Mouse (Mus musculus): ENCODE measurements at regions not wholly inside any gene's neighbourhood (a gene's known extent, or its start where the extent isn't known, plus 50 kb on each side); places are given as distances from the start of the nearest gene placed in this dataset.
A peak's percentile ranks its signal among the peaks of the same experiment; 100 is the strongest.

DNA sequence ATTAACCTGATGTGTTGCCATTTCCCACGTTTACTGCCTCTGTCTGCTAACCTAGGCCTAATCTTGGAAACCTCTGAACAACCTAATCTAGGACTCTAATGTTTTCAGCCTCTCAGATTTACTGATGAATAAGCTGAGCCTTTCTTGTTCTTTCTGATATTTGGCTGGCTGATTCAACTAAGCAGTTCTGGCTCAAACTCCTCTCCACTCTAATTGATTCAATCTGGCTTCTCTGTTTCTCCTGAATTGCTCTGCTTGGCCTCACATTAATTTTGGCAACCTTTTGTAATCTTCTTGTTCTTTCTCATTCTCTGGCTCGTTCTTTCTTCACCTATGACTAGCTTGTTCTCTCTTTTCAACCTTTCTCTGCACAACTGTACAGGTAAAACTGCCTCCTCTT, 1561.2 kb upstream of the Zeb2 start:
- no peak for DNase-seq

DNA sequence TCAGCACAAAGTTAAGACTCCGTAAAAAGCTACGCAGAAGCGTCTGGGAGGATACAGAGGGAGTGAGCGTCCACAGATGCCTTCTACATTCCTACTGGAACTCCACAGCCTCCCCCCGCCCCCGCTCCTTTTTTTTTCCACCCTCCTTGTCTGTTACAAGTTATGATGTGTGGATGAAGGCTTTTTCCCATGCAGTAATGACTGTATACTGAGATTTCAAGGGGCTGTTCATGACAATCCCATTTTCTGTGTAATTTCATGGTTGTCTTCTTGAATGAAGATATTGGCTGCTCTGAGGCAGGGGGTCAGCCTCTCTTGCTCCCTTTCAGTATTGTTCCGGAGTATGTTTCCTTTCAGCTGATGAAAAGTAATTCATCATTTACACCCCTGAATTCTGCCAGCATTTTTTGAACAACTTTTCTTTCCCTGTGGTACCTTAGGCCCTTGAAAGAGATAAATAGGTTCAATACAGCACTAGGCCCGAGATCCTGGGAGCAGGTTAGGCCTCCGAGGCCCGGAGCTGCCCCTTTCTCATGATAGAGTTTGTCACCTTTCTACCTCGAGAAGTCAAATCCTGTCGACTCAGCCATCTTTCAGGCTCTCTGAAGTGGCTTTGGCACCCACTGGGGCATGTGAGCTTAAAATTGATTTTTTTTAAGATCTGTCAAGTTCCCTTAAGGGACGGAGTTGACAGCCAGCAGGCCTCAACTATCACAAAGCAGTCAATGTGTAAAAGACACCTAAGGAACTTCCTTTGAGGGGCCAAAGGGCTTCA, 1552.5 kb upstream of the Zeb2 start:
- DNase-seq, result no peak

DNA sequence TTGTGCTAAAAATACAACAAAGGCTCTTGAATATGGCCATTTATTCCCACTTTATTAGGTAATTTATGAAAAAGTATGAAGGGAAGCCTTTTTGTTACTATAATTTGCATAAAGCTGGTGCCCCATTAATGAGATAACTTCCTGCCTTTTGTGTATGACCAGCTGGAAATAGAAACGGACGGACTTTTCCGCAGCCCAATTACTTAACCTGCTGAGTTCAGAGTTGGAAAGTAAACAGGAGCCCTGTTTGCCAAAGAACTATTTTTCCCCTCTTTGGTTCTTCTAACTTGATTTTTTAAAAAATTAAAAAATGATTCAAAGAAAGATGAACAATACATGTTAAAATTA, 1549.8 kb upstream of the Zeb2 start:
- DNase-seq, result no peak

- DNase-seq, result no peak
Observed at GRCm38 (mm10) chr2:46666084-46666989, 1549.1 kb upstream of the Zeb2 start.

DNA sequence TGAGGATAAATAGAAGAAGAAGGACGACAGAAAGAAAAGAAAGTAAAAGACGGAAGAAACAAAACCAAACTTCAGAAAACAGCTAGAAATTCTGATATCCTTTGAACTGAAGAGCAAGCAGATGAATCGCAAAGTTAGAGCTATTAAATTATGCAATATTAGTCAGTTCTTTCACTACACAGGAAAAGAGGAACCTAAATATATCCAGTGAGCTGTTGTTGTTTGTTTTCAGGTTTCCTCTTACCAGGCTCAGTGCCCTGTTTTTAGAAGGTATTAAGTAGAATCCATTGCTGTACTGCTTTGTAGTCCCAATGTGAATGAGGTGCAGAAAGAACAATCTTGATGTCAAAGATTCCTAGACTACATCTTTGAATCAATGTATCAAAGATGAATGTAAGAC, 1544.7 kb upstream of the Zeb2 start:
- DNase-seq, result no peak

GRCm38 (mm10) chr2:46660577-46660976, 1543.4 kb upstream of the Zeb2 start:
- no peak for DNase-seq

DNA sequence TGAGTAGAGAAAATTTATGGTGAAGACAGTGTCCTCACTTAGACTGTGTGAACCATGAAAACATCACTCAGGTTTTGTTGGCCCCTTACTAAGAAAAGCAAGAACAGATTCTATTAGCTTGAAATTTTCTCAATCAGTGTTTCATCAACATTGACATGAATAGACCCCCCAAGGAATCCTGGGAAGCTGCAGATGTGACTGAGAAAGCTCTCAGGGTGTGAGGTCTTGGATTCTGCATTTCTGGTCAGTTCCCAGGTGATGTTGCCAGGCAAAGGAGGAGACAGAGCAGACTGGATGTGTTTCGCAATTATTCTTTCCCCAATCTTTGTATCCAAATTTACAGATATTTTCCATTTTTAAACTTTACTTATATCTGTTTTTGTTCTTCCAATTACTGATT, 1538.1 kb upstream of the Zeb2 start:
- DNase-seq, result no peak

- no peak for DNase-seq
Observed at GRCm38 (mm10) chr2:46652616-46653015, 1535.4 kb upstream of the Zeb2 start.

DNA sequence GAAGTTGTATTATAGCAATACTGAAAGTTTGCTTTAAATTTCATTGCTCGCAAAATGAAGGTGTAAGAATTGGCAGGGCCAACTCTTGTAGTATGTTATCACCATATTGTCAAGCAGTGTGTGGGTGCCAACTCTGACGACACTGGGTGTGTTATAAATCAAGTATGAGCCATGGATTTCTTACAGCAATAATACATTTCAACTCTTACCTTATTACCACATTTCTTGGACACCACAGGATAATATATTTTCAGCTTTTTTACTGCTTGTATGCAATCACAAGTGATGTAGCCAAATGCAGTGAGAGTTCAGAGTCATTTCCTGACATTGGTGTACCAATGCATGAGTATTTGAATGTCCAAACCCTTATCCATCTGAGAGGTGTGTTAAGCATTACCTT, 1529.2 kb upstream of the Zeb2 start:
- no peak for DNase-seq

GRCm38 (mm10) chr2:46609217-46609616, 1492.0 kb upstream of the Zeb2 start:
- DNase-seq, result no peak

GRCm38 (mm10) chr2:46581773-46582172, 1464.6 kb upstream of the Zeb2 start:
- DNase-seq, result peak; percentile 1

- DNase-seq, result no peak
Observed at GRCm38 (mm10) chr2:46570416-46570815, 1453.2 kb upstream of the Zeb2 start.

DNA sequence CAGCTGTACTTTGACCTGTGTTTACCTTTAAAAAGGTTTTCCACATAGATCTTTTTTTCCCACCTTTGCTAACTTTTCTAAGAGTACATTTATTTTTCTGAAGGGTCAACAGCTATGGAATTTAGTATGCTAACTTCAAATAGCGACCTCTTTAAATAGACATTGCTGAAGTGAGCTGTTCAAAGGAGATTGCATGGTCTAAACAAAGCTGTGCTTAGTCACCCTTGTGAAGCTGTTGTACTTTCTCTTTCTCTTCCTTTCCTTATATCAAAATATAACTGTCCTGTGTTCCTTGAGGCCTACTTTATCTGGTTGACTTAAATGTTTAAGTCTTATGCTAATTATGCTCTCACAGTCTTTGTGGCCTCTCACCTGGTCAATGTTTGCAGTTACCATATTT, 1416.2 kb upstream of the Zeb2 start:
- DNase-seq, result no peak

- no peak for DNase-seq
Observed at GRCm38 (mm10) chr2:46530686-46531085, 1413.5 kb upstream of the Zeb2 start.

DNA sequence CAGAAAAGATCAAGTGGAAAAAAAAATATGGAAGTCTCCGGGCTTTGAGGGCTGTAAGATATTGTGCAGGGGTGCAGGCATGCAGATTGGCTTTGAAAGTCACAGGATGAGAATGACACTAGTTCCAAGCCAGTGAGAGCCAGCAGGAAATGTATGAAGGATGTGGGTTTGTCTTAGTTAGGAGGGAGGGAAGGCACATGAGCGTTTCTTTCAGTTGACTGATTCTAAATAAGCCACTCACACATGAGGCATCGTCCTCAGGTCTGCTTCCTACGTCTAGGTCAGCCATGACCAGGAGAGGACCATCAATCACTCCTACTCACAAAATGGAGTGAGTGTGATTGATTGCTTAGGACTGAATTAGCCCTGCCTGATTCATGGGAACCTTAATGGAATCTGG, 1408.0 kb upstream of the Zeb2 start:
- DNase-seq, result no peak

GRCm38 (mm10) chr2:46524625-46525024, 1407.4 kb upstream of the Zeb2 start:
- no peak for DNase-seq

GRCm38 (mm10) chr2:46521147-46521965, 1404.2 kb upstream of the Zeb2 start:
- peak; percentile 66 for DNase-seq

DNA sequence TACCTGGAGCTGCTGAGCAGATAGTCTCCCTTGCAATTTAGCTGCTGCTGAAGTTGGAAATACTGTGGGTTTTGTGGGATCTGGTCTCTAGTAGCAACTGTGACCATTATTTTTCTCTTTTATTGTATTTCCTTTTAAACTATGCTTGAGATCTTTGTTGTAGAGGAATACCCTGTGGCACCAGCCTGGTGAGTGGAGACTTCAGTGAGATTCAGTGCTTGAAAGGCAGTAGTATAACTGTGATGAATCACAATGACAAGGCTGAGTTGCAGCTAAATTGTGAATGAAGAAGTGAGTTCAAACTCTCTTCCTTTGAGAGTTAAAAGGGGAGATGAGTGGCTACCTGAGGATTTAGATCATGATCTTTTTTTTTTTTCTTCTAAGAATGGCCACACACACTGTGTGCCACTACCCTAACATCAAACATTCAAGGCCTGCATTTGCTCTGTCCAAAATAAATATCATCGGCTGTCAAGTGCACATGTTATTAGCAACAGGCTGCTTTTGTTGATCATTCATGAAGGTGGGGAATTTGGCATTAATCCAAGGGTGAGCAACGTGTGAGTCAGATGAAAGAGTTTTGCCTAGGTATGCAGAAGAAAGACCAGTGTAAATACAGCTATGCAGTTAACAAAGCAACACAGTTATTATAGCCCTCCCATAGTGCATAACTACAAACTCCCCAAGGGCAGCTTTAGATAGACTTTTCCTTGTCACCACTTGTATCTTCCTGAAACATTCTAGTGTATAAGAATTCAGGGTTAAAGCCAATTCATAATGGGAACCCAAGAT, 1395.2 kb upstream of the Zeb2 start:
- DNase-seq, result no peak

GRCm38 (mm10) chr2:46506951-46507350, 1389.8 kb upstream of the Zeb2 start:
- no peak for DNase-seq

DNA sequence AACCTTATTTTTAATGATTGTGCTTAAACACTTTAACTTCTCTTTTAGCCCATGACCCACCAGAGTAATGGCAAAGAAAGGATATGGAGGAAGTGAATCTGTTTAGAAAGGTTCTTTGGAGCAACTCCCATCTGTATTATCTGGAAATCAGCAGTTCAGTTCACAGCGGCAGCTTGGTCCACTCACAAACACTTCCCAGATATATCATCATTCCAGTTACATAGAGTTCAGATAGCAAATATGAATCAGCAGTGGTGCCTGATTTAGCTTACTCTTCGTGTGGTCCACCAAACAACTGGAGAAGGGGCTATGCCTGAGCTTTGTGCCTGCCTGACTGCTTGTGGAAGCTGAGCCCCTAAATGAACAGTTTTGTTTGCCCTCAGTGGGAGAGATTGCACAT, 1385.9 kb upstream of the Zeb2 start:
- DNase-seq, result no peak

- DNase-seq, result no peak
Observed at GRCm38 (mm10) chr2:46492299-46492698, 1375.1 kb upstream of the Zeb2 start.

DNA sequence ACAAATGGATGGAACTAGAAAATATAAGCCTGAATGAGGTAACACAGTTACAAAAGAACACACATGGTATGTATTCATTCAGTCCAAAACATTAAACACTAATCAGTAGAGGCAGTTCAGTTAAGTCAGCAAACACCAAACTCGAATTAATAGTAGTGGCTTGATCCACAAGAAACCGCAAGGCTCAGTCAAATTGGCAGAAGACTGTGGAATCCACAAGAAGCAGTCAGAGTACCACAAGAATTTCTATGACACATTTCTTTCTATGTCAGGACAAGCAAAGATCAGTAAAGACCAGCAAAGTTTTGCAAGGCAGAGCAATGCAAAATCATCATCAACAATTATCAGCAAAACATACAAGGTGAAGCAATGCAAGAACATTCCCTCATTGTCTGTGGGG, 1373.9 kb upstream of the Zeb2 start:
- no peak for DNase-seq

Data from kidney, postnatal 14 days (tissue).